Mouse (Mus musculus) embryo, embryonic 11 days (tissue): ENCODE data around the gene Sim2.

Source experiments
- DNase-seq: peaks from one replicate; pipeline ENCODE4 v3.0.0-alpha.2; 2015

Gene Sim2

DNA sequence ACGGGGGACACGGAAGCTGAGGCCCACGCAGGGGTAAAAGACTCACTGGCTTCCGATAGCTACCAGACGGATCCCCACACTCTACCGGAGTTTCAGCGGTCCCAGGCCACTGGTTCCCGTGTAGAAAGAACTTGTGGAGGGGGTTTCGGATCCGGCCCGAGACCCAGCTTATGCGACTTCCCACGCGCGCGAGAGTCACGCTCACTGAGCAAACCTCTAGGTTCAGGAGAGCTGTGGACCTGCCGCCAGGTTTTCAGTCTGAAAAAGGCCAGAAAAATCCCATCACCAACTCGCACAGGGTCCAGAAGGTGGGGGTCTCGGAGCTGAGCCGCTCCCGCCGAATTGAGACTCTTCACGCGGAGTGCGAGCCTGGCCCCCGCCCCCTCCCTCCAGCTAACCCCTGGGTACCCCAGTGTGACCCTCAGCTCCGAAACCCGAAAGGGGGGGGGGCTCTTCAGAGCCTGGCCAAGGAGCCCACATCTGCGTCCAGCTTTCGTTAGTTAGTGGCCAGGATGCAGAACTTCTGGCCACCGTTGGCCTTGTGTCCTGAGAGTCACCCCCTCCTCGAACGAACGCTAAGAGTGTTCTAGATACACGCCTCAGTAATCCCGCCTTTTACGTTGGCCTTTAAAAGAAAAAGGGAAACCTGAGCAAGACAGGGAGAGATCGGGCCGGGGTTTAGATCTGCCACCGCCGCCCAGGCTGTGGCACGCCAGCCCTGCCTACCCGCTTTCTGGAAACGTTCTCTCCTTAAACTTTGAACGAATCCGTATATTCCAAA is 5.5 kb upstream of the Sim2 start:
- peak; percentile 63 for DNase-seq

DNA sequence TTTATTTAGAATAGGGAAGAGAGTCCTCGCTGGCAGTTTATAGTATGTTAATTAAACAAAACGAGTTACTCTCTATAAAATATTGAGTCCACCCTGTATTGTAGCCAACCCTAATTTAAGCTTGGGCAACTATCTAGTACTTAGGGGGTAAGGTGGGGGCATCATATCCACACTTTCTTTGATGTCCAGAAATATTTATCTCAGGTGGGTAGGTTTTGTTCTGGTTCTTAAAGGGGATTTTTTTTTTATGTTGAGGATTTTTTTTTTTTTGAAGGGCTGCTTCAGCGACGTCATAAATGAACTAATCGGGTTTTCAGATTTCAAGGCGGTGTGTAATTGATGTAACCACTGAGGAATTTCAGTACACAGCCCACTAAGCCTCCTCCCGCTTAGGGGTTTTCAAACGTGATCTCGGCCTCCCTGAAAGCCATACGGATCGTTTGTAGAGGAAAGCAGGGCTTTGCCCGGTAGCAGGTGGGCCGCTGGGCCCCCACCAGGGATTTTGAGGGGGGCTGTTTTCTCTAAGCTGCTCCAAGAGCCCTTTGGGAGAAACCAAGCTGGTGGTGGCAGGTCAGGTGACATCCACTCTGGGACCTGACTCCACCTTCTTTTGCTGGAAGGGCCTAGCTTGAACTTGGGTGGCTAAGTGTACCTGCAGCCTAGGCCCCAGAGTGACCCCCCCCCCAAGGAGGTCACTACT is 4.7 kb upstream of the Sim2 start:
- no peak for DNase-seq

DNA sequence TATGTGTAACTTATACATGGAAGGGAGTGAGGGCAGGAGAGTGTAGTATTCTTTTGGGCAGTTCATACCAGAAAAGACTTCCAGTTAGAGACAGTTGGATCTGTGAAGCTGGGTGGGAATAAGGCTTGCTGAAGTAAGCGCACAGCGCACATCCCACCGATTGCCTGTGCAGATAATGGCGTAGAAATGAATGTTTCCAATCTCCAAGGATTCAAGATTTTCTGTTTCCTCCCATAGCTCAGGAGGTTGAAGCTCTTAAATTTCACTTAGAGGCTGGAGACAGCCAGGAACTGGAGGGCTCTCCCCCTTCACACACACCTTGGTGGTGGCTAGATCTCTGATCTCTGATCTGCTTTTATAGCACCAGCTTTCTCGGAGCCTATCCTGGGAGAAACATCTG is 3.1 kb upstream of the Sim2 start:
- no peak for DNase-seq

DNA sequence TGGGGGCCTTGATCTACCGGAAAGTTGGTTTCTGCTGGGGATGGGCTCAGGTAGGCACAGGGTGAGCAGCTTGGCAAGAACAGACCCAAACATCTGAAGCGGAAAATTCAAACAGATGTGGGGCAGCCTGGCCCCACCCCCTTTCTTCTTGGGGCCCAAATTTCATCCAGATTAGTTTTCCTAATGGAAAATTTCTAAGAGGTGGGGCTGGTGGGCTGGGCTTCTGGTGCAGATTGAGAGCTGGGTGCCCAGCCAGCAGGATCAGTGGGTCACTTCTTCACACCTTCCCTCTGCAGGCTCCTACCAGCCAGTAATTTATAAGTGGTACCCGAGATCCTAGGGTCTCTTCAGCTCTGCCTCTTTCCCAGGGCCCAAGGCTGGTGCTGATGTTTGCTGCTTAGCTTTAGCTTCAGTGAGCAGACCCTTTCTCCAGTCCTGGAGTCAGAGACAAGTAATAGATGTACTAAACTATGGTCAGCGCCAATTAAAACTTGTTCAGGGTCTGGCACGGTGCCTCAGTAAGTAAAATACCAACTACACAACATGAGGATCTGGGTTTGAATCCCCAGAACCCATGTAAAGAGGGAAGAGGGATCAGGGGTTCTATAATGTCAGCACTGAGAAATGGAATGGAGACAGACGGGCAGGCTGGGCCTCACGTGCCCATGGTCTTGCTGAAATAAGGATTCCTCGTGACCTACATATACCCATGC is 2.6 kb upstream of the Sim2 start:
- DNase-seq, result no peak

DNA sequence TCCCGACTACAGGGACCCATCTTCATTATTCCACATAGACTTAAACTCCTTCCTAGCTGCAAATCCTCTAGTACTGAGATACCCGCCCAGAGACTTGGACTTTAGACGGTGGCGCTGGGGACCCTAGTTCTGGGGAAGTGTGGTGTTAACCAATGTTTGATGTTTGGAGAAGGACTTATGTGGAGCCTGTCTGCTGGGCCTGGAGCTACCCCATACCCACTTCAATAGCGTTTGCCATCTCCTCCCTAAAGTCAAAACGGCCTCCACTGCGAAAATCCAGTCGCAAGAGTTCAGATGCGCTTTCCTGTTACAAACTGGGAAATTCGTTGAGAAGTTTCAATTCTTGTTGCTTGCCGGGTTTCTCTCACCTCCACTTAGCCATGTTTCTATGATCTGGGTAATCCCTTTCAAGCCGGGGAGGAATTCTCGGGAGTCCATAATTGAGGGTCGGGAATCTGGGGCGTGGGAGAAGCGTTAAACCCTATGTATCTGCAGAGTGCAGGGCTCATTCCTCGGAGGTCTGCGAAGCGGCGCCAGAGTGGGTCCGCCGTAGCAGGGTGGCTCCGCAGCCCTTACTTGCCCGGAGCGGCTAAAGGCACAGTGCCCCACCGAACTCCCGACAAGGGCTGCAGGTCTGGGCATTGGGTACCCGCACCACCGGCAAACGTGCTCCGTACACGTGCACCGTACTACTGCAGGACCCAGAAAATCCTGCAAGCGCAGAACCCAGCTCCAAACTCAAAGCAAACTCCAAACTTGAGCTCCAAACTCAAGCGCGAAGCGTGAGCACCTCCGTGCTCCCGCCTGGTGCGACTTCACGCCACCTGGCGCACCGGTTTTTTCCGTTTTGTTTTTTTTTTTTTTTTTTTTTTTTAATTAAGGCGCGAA is 1.5 kb upstream of the Sim2 start:
- peak; percentile 47 for DNase-seq

DNA sequence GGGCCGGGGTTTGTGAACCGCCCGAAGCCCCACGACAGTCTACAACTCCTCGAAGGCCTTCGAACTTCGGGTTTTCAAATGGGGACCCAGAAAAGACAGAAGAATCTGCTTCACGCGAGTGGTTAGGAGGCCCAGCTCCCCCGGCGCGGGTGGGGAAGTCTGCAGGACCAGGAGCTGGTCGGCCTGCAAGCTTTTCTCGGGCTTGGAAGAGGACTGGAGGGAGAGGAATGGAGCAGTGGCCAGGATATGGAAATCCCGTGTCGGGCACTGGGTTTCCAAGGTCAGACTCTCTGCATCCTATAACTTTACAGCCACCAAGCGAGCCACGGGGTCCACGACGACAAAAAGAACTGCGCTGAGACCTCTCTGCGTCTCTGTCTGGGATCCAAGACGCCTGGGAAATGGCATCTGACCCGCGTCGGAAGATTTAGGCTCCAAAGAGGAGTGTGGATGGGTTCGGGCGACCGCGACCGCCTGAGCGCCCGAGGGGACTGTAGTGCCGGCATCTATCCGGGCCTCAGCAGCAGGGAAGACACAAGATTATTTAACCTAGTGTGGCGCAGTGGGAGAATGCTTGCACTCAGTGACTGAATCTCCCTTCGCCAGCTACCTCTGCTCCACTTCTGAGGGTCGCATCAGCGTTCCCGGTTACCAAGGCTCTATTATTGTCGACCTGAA is 744 bp upstream of the Sim2 start:
- peak; percentile 52 for DNase-seq

DNA sequence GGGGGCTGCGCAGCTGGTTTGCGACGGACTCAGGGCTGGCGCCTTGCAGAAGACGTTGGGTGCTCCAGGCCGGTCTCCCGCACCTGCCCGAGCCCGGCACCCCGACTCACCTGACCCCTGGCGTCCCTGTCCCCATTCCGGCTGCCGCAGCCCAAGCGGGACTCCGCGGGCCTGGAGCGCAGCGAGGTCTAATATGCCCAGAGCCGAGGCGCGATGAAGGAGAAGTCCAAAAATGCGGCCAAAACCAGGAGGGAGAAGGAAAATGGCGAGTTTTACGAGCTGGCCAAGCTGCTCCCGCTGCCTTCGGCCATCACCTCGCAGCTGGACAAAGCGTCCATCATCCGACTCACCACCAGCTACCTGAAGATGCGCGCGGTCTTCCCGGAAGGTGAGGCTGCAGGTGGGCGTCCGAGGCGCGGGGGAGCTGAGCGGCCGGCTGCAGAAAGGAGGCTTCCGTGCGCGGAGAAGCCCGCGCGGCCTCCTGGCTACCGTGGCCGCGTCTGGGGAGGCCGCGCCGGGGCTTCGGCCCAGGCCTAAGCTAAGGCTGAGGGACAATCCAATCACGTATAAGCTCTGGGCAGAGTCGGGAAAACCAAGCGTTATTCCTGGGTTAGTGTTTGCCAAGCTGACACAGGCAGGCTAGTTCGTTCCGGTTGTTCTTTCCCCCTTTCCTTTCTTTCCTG is 1.0 kb downstream of the Sim2 start:
- peak; percentile 57 for DNase-seq

DNA sequence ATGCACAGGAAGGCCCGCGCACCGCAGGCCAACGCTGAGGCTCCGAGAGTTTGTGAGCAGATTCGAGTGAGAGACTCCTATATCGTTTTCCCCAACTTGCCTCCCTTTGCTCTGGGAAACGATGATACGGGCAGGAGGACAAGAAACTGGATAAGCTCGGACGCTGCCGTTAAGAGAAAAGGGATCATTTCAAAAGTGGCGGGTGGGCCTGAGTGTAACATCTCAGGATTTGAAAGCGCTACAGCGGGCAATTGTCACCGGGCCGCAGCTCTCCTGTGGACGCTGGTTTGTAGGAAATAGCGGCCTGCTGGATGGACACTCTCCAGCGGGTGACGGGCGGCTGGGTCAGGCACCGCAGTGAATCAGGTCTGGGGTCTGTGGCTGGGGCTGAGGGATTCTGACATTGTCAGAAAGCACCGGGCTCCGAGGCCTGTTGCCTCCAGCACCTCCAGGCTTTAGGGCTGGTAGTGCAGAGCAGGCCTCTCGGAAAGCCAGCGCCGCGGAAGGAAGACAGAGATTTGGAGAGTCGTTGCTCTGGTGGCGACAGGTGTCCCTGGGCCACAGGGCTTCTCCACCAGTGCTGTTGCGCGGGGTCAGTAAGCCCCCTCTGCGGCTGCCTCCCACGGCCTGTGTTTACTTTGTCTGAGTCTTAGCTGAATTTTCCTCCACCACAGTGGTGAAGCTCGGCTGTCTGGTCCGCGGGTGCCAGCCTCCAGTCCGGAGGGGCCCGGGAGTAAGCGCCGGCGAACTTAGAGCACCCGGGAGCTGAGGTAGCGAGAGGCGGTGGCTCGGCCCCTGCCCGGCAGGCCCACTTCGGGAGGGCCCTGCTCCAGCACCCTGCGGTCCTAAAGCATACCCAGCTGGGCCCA is 2.2 kb downstream of the Sim2 start:
- DNase-seq, result peak; percentile 54

DNA sequence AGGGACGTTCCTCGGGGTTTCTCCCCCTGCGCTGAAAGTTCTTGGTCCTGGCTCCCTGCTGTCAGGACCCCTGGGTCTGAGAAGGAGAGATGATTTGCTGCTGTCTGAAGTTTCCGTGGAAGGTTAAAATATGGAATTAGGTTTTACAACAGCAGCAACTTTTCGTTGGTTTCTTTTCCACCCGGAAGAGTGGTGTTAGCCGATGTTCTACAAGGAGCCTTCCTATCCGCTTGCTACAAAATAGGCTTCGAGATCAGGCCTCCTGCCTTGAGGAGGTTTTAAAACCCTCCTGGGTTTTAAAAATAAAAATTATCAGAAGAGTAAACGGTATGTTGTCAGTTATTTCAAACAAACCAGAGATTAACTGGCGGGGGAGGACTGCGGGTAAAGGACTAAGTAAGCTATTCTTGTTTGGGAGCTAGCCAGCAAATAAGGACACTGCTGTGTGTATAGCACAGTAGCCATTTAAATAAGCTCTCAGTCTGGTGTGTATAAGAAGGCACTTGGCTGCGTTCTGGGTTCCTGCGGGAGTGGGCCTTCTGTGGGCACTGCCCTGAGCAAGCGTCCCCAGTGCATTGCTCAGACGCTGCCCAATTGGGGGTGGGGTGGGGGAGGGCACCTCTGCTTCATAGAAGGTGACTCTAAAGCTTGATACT is 3.0 kb downstream of the Sim2 start:
- no peak for DNase-seq

DNA sequence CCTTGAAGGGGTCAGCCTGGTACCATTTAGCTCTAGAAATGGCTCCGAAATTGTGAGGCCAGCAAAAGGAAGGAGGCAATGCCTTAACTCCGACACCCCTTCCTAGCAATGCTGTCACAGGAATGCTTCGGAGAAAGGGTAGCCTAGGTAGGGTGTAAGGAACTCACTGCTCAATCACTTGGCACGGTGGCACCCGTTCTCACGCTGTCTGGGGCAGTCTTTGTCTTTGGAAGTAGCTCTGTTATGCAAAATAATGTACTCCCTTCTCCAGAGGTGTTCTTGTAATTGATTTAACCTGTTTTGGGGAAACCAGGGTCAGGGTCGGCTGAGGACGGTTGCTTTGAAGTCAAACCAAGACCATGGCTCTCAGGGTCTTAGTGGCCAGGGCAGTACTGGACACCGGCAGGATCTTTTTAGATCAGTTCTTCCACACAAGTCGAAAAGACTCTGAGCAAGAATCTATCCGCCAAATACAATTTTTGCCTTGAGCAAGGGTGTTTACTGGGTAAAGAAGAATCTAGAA is 3.6 kb downstream of the Sim2 start:
- no peak for DNase-seq

DNA sequence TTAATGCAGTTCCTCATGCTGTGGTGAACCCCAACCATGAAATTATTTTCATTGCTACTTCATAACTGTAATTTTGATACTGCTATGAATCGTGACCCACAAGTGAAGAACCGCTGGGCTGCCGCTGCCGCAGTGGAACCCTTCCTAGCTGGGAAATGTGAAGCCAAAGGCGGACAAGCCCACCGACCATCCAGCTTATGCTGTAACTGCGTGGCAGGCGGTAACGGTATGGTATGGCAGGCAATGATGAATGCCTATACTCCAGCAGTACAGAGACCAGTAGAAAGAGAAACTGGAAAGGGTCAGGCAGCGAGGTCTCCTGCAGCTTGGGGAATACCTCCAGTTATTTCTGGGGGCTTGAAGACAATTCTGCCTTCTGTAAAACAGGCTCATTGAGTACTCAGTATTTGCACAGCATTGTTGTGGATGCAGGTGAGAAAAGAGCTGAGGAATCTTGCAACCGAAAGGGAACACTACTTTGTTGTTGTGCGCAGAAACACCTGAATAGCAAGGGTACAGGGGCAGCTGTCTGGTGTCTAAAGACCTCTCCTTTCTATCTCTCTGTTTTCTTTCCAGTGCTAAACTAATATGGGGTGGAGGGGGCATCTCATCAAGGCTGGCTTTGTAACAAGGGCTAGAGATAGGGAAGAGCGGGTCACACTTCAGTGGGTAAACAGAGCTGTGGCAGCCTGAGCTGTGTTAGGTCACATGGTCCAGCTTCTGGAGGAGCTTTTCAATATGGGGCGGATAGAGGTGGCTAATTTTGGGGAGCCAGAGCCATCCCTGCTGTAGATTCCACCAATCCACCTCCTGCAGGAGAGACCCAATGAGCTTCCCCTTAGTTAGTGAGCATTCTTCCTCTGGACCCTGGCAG is 4.3 kb downstream of the Sim2 start:
- DNase-seq, result peak; percentile 50

DNA sequence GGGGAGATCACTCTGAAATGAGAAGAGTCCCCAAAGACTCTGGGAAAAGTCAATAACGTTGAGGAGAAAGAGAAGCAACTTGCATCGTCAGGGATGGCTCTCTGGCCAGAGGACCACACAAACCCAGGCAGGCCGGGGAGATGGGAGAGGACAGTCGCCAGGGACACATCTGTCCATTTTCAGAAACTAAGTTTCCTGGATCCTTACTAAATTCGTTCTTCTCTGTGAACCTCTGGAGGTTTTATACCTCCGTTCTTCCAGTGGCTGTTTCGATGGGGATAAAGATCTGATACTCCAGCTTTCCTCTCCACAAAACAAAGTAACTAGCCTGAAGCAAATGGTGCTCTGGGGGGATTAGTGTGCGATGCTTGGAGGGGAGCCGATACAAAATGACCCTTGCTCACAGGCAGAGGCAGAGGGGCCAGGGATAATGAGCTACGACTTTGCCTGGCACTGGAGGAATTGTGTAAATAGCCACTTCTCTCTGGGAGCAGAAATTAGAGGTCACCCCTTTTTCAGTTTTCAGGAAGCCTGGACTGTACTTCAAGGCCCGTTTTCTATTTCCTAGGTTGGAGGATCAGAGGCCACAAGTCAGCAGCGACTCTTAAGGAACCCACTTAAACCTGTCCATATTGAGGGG is 7.9 kb downstream of the Sim2 start:
- DNase-seq, result no peak

DNA sequence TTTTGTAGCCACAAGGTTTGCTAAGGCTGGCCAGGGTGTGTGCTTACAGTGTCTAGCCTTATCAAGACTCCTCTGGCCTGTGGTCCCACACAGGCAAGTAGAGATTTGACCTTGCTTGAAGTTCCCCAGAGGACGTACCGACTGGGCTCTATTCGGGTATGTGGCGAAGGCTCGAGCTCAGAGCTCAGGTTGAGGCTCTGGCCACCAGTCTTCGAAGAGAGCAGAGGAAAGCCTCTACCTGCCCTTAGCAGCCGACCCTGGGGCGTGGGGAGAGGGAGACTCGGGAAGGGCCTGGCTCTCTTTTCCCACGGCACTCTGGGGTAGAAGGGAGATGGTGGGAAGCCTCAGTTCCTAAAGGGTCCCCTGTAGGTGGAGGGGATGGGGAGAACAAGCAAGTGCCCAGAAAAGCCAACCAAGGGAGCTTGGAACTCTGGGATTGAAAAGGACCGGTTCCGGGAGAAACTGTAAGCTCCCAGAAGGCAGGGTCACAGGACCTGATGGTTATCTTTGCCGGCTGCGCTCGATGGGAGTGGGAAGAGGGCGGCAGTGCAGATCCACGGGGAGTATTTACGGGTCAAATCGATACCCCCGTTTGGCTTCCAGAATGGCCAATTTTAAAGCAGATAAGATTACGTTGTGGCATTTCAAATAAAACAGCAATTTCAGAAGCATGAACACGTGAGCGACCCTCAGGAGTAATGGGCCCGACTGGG is 8.6 kb downstream of the Sim2 start:
- peak; percentile 45 for DNase-seq

DNA sequence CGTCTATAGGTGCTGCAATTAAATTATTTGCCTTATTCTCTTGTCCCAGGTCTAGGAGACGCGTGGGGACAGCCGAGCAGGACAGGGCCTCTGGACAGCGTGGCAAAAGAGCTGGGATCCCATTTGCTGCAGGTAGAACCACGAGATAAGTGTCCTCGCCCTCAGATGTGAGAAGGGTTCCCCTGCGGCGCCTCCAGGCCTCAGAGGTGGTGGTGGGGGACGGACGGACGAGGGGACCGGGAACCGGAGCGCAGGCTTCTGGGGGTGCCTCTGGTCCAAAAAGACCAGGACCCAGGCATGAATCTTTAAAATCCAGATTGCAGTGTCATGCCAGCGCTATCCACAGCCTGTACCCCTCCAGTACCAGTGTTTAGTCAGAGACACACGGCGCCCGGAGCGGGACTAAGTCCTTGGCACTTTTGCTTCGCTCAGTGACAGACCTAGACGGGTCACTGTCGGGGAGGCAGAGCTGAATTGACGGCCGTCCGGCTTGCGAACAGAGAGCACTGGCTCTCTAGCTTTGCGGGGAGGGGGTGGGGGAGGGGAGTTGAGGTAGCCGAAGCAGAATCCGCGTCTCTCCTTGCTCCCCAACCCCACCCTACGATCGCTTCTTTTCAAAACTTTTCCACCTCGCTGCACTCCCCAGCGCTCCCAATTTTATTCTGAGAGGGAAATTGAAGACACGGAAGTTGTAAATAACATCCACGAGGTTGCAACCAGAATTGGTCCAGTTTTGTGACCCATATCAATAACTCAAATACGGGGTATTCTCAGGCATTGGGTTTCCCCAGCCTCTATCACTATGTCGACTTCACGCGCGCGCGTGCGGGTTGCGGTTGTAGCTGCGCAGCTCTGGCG is 9.7 kb downstream of the Sim2 start:
- peak; percentile 59 for DNase-seq

DNA sequence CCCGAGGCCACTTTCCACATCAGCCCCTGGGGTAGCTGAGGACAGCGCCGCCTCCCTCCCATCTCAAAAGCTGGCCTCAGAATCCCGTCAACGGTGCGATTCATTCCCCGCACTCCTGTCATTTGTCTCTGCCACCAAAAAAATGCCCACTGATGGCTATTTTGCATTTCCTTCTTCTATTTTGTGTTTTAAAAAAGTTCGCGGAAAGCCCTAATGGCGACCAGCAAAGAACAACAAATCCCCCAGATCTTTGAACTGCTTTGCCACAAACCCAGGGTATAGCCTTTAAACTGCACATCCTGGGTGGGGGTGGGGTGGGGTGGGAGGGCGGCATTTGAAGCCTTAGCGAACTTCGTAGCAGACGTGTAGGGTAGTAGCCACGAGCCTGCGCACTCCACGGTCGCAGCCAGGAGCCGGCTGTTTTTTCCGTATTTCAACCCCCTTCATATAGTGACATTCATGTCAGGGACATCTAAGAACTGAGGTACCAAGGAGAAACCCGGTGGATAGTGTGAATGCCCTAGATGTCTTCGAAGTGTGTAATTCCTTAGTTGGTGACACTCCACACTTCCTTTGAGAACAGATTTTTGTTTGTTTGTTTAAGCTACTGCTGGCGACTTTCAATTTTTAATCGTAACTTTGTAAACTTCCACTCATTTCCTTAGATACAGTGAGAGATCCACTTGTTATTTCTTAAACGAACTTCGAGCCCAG is 10.5 kb downstream of the Sim2 start:
- peak; percentile 45 for DNase-seq

DNA sequence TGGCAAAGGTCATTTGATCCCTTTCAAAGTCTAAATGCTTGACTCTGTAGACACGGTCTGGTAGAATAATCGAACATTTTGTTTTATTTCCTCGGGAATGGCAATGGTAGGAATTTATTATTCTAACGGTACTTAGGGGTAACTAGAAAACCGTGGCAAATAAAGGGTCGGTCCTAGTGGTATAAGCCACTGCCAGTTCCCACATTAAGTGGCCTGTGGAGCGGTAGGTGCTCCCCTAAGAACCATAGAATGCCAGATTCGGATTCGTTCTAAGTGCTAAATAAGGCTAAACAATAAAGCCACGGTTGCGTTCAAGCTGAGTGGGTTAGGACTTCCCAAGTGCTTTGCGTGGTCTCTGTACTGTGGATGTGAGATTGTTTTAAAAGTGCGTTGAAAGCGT is 11.7 kb downstream of the Sim2 start:
- peak; percentile 34 for DNase-seq
